Mouse (Mus musculus) skeletal muscle tissue, adult 2 months (tissue): ENCODE measurements around the gene Gpha2.
A peak's percentile ranks its signal among the peaks of the same experiment; 100 is the strongest.

Experiments
- DNase-seq: peaks from one replicate; pipeline ENCODE4 v3.0.0-alpha.2; 2012; ENCODE audit warnings: low read depth, low spot score

Gene Gpha2

DNA sequence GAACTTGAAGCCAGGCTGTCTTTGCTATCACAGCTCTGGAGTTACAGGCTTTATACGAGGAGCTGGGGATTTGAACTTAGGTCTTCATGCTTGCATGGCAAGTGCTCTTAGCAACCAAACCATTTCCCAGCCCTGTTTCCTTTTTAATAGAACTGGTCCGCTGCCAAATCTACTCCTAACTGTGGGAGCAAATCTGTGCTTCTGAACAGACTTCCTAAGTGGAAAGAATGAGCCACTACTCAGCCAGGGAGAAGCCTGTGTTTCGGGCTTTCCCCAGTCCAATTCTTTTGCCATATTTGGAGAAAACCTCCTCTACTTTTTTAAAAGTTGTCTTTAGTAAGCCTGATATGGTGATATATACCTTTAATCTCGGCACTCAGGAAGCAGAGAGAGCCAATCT, 46.6 kb downstream of the Gpha2 start:
- peak; percentile 56 for DNase-seq

DNA sequence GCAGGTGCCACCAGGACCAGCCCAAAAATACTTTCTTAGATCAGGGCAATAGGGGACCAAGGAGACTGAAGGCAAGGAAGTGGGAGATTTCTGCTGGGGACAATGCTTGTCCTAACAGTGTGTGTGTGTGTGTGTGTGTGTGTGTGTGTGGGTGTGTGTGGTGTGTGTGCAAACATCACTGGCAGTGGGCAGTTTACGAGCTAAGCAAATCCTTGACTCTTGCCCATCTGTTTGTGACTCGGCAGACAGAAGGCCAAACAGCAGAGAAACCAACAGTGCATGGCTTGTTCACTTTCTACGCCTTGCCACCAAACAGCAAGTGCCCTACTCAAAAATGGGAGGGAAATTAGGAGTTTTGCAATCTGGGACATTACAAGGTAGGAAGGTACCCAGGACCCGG, 47.4 kb downstream of the Gpha2 start:
- DNase-seq, result no peak

DNA sequence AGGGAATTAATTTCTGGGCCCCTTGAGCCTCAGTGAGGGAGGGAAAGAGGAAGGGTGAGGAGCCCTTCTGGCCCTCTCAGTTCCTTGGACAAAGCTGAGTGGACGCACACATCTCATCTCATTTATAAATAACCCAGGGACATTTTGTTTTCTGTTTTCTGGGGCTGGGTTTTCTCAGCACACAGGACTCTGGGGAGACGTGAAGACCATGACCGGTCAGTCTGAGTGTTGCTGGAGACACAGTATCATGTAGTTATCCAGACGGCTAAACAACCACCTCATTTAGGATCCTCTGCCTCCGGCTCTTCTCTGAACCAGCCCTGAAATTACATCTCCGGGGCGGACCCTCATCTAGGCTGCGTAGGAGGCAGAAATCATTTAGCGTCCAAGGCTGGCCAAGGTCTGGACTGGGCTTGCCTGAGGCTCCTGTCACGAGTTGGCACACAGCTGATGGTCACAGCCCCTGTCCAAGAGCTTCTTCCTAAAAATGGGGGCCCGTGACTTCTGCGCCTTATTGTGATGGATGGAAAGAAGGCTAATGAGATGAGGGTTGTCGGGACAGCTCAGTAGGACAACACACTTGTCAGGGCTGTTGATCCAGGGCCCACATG, 47.9 kb downstream of the Gpha2 start:
- DNase-seq, result no peak

DNA sequence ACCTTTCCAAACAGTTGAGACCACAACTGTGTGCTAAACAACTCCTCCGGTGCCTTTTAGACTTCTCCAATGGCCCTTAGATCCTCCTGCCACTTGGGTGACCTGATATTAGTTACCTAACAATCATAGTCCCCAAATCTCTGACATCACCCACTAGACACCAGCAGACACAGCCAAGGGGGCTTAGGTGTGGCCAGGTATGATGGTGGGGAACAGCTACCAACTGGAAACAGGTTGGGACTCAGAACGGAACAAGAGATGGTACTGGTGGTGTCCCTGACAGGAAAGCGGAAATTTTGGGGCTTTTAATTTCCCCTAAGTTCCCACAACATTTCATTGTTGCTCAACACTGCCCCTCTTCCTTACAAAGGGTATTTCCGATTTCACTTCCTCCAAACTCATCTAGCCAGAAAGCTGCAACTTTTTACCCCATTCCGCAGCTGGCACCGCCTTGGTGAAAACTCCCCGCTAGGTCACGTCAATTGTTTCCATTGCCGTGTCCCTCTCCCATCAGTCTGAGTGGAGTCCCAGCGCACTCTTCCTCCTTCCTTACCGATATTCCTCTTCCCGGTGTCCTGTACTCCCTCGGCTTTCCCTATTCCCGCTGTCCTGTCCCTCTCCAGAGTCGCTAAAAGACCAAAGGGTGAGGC, 49.7 kb downstream of the Gpha2 start:
- DNase-seq, result no peak

DNA sequence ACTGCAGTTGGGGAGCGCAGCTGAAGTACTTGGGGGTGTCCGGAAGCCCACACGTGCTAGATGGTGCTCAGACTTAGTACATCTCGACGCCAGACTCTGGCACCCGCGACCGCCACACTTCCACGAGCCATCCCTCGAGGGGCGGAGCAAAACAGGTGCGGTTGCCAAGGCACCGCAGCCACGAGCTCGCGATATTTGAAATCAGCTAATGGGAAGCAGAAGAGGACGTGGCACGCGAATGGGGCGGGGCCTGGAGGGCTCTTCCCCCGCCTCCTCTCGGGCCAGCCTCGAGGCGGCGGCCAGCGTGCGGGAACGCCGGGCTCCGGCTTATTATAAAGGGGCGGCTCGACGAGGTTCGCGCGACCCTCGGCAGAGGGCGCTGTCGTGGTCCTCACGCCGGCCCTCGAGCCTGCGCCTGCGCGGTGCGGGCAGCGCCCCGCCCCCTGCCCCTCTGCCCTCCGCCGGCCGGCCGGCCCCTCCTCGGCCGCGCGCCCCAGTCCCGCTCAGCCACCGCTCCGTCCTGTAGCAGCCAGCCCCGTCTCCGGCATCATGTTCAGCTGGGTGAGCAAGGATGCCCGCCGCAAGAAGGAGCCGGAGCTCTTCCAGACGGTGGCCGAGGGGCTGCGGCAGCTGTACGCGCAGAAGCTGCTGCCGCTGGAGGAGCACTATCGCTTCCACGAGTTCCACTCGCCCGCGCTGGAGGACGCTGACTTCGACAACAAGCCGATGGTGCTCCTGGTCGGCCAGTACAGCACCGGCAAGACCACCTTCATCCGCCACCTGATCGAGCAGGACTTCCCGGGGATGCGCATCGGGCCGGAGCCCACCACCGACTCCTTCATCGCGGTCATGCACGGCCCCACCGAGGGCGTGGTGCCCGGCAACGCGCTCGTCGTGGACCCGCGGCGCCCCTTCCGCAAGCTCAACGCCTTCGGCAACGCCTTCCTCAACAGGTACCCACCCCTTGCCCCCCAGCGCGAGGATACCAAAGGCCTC, 50.5 kb downstream of the Gpha2 start, which contains the start of gene Ehd1:
Gene Ehd1, plus strand, starts transcription at position 300 of the 996 bp plus-strand sequence.
- DNase-seq, result peak; percentile 99
